Mouse (Mus musculus): ENCODE results near the gene Map4k1. TPM values are rescaled to one million over a fixed set of nuclear protein-coding genes. Genes with fewer than 3 reads are reported as not detected.
A peak's percentile ranks its signal among the peaks of the same experiment; 100 is the strongest.

The Map4k1 gene
- polyA plus RNA-seq, 1 experiment = 1.3 TPM

- H3K4me1 ChIP-seq (ENCODE audit: control insufficient read depth, insufficient read depth, low read length) = no peaks in the 10 kb centered on the region
- DNase-seq = no peak
- WGBS = 37% methylated on average over 6 of the region's 6 CpGs
- no peaks in the 10 kb centered on the region for H3K27me3 ChIP-seq (ENCODE audit: control insufficient read depth, insufficient read depth, low read length)
- TF ChIP-seq POLR2A (IDR thresholded peaks at IDR 0.05; ENCODE audit: borderline replicate concordance, insufficient read depth, low read length) = no peak
- no peak for TF ChIP-seq CTCF (IDR thresholded peaks at IDR 0.05; ENCODE audit: borderline replicate concordance, insufficient read depth, low read depth, low read length)
- no peak overlapping the region for H3K4me3 ChIP-seq (replicated peaks; ENCODE audit: insufficient read depth, low read depth, low read length)
- H3K27ac ChIP-seq (ENCODE audit: insufficient read depth, low read length) = no peak overlapping the region
These were observed 10.0 kb upstream of the Map4k1 start for GRCm38 (mm10) chr7:28971770-28972269.

- Histone ChIP-seq H3K4me1 (ENCODE audit: control insufficient read depth, insufficient read depth, low read length) (no peaks in the 10 kb centered on the region), H3K4me3 (replicated peaks; ENCODE audit: insufficient read depth, low read depth, low read length) (no peak overlapping the region), H3K27me3 (ENCODE audit: control insufficient read depth, insufficient read depth, low read length) (no peaks in the 10 kb centered on the region), H3K27ac (ENCODE audit: insufficient read depth, low read length) (no peak overlapping the region)
- WGBS = 70% methylated on average over 8 of the region's 8 CpGs
- DNase-seq = peak; percentile 61 to 74
- peak; percentile 68 for TF ChIP-seq CTCF (IDR thresholded peaks at IDR 0.05; ENCODE audit: borderline replicate concordance, insufficient read depth, low read depth, low read length)
- no peak for TF ChIP-seq POLR2A (IDR thresholded peaks at IDR 0.05; ENCODE audit: borderline replicate concordance, insufficient read depth, low read length)
These were observed 9.3 kb upstream of the Map4k1 start for GRCm38 (mm10) chr7:28972542-28972985.

- 77% methylated on average over 8 of the region's 8 CpGs for WGBS
- TF ChIP-seq POLR2A (IDR thresholded peaks at IDR 0.05; ENCODE audit: borderline replicate concordance, insufficient read depth, low read length) (no peak), CTCF (IDR thresholded peaks at IDR 0.05; ENCODE audit: borderline replicate concordance, insufficient read depth, low read depth, low read length) (peak; percentile 30; the same call in 1 of the 2 replicates)
These were observed 8.8 kb upstream of the Map4k1 start for GRCm38 (mm10) chr7:28973025-28973424.

GRCm38 (mm10) chr7:28977556-28977955, 4.3 kb upstream of the Map4k1 start:
- no peak overlapping the region for H3K27ac ChIP-seq (ENCODE audit: insufficient read depth, low read length)
- H3K4me3 ChIP-seq (replicated peaks; ENCODE audit: insufficient read depth, low read depth, low read length) = no peak overlapping the region
- no peak for DNase-seq
- H3K4me1 ChIP-seq (ENCODE audit: control insufficient read depth, insufficient read depth, low read length) = 0 out of 2 replicates have a peak, but pooled peaks cover 8% of the 10 kb centered on the region
- 67% methylated on average over 9 of the region's 9 CpGs for WGBS
- no peak for TF ChIP-seq POLR2A (IDR thresholded peaks at IDR 0.05; ENCODE audit: borderline replicate concordance, insufficient read depth, low read length)
- TF ChIP-seq CTCF (IDR thresholded peaks at IDR 0.05; ENCODE audit: borderline replicate concordance, insufficient read depth, low read depth, low read length) = no peak
- no peaks in the 10 kb centered on the region for H3K27me3 ChIP-seq (ENCODE audit: control insufficient read depth, insufficient read depth, low read length)

More at GRCm38 (mm10) chr7:28973025-28973424, 8.8 kb upstream of the Map4k1 start:
- DNase-seq = no peak
- Histone ChIP-seq H3K4me1 (ENCODE audit: control insufficient read depth, insufficient read depth, low read length) (no peaks in the 10 kb centered on the region), H3K4me3 (replicated peaks; ENCODE audit: insufficient read depth, low read depth, low read length) (no peak overlapping the region), H3K27ac (ENCODE audit: insufficient read depth, low read length) (no peak overlapping the region), H3K27me3 (ENCODE audit: control insufficient read depth, insufficient read depth, low read length) (no peaks in the 10 kb centered on the region)

GRCm38 (mm10) chr7:28982274-28983013, 594 bp downstream of the Map4k1 start:
- H3K4me1 ChIP-seq (ENCODE audit: control insufficient read depth, insufficient read depth, low read length) = 0 out of 2 replicates have a peak, but pooled peaks cover 8% of the 10 kb centered on the region
- H3K4me3 ChIP-seq (replicated peaks; ENCODE audit: insufficient read depth, low read depth, low read length) = peak overlapping the region; percentile 62
- no peak overlapping the region for H3K27ac ChIP-seq (ENCODE audit: insufficient read depth, low read length)
- WGBS = 16% methylated on average over 19 of the region's 19 CpGs
- DNase-seq = peak in 1 of 2 experiments; percentile 37
- TF ChIP-seq POLR2A (IDR thresholded peaks at IDR 0.05; ENCODE audit: borderline replicate concordance, insufficient read depth, low read length) (no peak), CTCF (IDR thresholded peaks at IDR 0.05; ENCODE audit: borderline replicate concordance, insufficient read depth, low read depth, low read length) (no peak)
- no peaks in the 10 kb centered on the region for H3K27me3 ChIP-seq (ENCODE audit: control insufficient read depth, insufficient read depth, low read length)

GRCm38 (mm10) chr7:28983141-28983564, 1.3 kb downstream of the Map4k1 start:
- no peak overlapping the region for H3K4me3 ChIP-seq (replicated peaks; ENCODE audit: insufficient read depth, low read depth, low read length)
- no peak for DNase-seq
- H3K27ac ChIP-seq (ENCODE audit: insufficient read depth, low read length) = no peak overlapping the region
- 69% methylated on average over 11 of the region's 11 CpGs for WGBS
- H3K4me1 ChIP-seq (ENCODE audit: control insufficient read depth, insufficient read depth, low read length) = 0 out of 2 replicates have a peak, but pooled peaks cover 8% of the 10 kb centered on the region
- H3K27me3 ChIP-seq (ENCODE audit: control insufficient read depth, insufficient read depth, low read length) = no peaks in the 10 kb centered on the region
- TF ChIP-seq POLR2A (IDR thresholded peaks at IDR 0.05; ENCODE audit: borderline replicate concordance, insufficient read depth, low read length) = no peak
- no peak for TF ChIP-seq CTCF (IDR thresholded peaks at IDR 0.05; ENCODE audit: borderline replicate concordance, insufficient read depth, low read depth, low read length)

- H3K27ac ChIP-seq (ENCODE audit: insufficient read depth, low read length) = no peak overlapping the region
- H3K4me1 ChIP-seq (ENCODE audit: control insufficient read depth, insufficient read depth, low read length) = 0 out of 2 replicates have a peak, but pooled peaks cover 8% of the 10 kb centered on the region
- 65% methylated on average over 4 of the region's 4 CpGs for WGBS
- TF ChIP-seq POLR2A (IDR thresholded peaks at IDR 0.05; ENCODE audit: borderline replicate concordance, insufficient read depth, low read length) = no peak
- TF ChIP-seq CTCF (IDR thresholded peaks at IDR 0.05; ENCODE audit: borderline replicate concordance, insufficient read depth, low read depth, low read length) = no peak
- H3K27me3 ChIP-seq (ENCODE audit: control insufficient read depth, insufficient read depth, low read length) = no peaks in the 10 kb centered on the region
- DNase-seq = no peak
- H3K4me3 ChIP-seq (replicated peaks; ENCODE audit: insufficient read depth, low read depth, low read length) = no peak overlapping the region
These were observed 2.0 kb downstream of the Map4k1 start for GRCm38 (mm10) chr7:28983849-28984248.

GRCm38 (mm10) chr7:28984452-28984851, 2.6 kb downstream of the Map4k1 start:
- no peak overlapping the region for H3K4me3 ChIP-seq (replicated peaks; ENCODE audit: insufficient read depth, low read depth, low read length)
- no peaks in the 10 kb centered on the region for H3K27me3 ChIP-seq (ENCODE audit: control insufficient read depth, insufficient read depth, low read length)
- H3K4me1 ChIP-seq (ENCODE audit: control insufficient read depth, insufficient read depth, low read length) = 0 out of 2 replicates have a peak, but pooled peaks cover 8% of the 10 kb centered on the region
- DNase-seq = no peak
- no peak overlapping the region for H3K27ac ChIP-seq (ENCODE audit: insufficient read depth, low read length)
- TF ChIP-seq CTCF (IDR thresholded peaks at IDR 0.05; ENCODE audit: borderline replicate concordance, insufficient read depth, low read depth, low read length) = no peak
- TF ChIP-seq POLR2A (IDR thresholded peaks at IDR 0.05; ENCODE audit: borderline replicate concordance, insufficient read depth, low read length) = no peak
- WGBS = 100% methylated on average over 1 of the region's 1 CpGs

All from cerebellum, adult 2 months (tissue).